Mouse (Mus musculus) thymus, postnatal 14 days (tissue): ENCODE results near the gene Jph2.

ENCODE experiments used
- DNase-seq: peaks from one replicate; pipeline ENCODE4 v3.0.0; 2021

The Jph2 gene

DNA sequence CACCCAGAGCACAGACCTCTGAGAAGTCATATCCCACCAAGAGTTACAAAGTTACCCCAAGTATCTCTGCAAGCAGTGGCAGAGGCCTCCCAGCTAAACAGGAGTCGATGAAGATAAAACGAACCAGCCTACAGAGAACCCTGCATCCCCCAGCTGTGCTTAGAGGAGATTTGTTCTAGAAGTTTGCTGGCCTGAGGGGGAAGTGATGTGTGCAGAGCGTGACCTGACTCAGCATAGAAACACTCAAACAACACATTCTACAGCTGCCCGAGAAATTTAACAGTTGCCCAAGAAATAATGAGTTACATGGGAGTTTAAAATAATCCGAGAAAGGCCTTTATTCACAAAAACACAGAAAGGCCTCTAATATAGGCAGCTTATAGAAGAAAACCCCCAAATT is 39.1 kb downstream of the Jph2 start:
- no peak for DNase-seq

DNA sequence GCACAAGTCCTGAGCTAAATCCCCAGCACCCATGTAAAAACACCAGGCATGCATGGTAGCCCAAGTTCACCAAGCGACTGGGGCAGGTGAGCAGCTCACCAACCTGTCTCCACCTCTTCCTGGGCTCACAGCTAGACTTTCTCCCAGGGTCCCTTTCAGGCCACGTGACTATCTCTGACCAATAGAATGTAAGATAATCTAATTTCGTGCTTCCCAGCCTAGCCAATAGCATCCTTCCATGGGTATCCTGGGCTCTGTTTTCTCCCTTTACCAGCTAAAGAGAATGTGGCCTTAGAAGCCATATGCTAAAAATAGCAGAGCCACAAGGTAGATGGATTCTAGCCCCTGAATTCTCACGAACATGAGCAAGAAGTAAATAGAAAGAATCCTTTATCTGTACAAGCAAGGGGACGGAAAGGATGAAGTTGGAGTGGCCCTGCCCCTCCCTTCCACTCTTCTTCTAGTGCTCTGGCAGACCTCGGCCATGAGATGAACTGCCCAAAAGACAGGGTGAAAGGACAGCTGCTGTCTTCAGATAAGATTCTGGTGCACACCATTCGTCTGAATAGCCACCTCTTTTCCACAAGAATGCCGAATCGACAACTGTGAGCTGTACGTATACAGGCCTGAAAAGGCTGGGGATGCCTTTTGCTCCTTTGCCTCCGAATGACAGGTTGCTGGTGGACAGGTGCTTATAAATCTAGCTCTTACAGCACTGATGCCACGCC is 41.5 kb downstream of the Jph2 start:
- no peak for DNase-seq

DNA sequence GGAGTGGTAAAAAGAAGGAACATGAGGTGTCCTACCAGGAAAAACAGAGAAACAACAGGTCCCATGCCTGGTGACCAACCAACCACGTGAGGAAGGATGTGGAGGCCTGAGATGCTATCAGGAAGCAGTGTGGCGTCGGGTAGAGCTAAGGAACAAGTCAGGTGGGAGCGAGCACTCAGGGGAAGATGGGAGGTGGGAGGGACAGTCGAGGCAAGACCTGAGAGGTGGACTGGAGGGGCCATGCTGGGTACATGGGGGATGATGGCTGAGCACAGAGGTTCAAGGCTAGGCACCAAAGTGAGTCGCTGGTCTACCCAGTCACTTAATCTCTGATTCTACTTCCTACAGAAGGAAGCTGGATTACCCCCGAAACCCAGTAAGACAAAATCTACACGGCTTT is 42.1 kb downstream of the Jph2 start:
- DNase-seq: no peak

DNA sequence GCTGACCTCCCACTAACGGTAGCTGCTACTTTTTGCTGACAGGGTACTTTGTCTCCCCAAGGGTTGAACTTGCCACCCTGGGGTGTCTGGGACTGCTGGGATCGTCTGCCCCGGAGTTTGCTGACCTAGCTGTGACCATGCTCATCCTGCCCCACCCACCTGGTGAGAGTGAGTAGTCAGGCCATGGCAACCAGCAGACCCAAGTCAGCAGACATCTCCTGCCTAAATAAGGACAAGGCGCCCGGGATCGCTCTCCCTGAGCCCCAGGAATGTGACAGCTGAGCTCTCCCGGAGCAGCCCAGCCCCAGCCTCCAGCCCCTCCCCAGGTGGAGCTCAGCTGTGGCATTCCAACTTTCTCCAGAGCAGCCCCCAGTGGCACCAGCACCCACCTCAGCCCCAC is 44.1 kb downstream of the Jph2 start:
- DNase-seq: no peak

DNA sequence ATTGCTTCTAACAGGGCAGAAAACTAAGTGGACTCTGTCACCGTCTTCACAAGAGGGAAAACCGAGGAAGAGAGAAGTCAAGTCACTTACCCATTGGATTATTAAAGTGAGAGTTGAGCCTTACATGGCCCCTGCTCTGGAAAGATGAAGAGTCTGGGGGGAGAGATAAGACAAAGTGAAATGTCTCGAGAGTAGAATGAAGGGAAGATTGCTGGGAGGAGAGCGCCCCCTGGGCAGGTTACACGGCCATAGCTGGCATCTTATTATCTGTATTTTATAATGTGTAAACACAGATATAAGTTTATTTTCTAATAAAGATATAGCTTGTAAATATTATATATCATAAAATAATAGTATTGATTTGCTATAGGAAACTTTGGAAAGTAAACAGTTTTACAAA is 47.4 kb downstream of the Jph2 start:
- DNase-seq: no peak

DNA sequence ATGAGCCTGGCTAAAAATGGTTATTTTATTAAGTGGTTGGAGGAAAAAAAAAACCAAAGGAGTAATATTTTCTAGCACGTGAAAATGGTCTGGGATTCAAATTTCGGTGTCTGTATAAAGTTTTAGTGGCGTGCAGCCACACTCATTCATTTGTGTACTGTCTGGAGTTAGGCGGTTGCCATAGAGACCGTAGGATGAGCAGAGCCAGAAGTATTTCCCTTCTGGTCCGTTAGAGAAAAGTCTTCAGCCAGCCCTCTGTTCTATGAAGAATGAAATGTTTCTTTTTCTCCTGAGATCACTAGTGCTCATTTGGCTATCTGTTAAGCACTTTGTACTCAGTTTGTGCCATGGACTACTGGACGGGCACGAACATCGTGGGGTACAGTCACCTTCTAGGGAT is 48.4 kb downstream of the Jph2 start:
- DNase-seq: no peak

DNA sequence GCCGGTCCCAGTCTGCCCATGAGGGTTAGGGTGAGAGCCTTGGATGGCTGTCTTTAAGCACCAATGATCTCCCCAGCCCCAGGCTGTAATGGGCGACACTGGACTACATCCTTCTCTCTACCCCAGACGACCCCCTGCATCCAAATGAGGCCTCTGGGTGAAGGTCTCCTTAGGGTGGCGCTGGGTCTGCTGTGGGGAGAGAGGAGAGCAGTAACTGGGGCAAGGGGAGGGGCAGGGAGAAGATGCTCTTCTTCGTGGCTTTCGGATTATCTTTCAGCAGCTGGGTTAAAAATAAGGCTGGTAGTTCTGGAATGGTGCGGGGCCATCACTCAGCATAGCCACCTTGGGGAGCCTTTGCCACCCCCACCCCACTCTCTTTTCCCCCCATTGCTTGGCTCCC is 49.1 kb downstream of the Jph2 start:
- no peak for DNase-seq

DNA sequence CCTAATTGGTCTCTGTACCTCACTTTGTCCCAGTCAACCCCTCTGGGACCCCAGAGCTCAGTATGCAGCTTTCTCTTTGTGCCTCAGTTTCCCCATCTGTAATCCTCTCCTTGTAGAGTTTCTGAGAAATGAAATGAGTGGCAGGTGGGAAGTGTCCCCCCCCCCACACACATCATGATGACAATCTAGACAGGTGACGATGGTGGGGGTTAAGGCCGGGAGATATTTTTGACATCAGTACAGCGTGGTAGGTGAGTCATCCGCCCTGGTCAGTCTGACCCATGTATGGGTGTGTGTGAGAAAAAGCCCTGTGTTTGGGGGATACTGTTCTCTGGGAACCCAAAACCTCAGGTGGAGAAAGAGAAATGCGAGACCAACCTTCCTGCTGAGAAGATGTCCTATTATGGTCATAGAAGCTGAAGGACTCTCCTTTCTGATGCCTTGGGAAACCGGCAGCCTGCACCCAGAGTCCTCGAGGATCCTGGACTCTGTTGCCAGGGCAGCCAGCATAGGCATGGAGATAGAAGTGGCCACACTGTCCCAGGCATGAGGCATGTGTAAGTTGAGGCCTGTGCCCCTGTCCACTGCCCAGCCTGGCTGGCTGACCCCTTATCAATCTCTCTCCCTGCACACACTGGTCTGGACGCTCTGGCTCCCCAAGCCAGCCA is 50.1 kb downstream of the Jph2 start:
- no peak for DNase-seq

DNA sequence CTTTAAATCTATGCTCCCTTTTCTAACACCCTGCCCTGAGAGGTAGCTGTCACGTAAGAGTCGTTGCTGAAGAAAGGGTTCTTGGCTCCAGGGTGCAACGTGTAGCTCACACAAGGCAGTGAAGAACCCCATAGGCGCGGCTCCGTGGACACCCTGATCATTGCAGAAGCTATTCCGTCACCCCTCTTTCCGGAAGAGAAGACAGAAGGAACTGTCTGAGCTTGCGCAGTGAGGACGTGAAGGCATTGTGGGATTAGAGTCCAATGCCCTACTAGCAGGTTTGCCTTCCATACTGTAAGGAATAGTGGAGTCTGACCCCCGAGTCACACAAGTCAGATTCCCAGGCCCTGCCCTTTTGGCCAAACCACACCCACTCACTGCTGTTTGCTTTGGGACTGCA is 51.3 kb downstream of the Jph2 start:
- no peak for DNase-seq

DNA sequence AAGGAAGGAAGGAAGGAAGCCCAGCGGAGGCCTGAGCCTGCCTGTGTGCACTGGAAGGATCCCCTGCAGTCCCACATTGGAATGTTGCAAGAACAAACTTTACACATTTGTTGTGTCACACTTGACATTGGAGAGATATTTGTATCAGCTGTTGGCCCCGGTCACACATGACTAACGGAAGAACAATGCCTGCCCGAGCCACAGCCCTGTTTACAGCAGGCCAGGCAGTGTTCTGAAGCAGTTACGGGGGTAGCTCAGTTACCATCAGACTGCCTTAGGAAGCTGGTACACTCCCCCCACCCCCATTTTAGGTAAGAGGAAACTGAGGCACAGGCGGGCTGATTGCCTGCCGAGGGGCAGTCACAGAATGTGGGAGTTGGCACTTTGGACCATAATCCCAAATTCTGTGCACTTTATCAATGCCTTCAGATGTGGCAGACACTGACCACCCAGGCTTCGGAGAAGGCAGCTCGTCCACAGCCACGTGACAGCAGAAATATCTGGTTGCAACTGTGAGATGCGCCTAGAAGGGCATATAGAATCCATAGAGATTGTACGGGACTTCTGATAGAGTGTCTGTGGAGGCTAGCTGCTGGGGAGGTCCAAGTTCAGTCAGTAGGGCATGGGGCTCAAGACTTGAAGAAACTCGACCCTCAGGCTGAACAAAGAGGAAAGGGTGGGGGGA is 52.7 kb downstream of the Jph2 start:
- no peak for DNase-seq

DNA sequence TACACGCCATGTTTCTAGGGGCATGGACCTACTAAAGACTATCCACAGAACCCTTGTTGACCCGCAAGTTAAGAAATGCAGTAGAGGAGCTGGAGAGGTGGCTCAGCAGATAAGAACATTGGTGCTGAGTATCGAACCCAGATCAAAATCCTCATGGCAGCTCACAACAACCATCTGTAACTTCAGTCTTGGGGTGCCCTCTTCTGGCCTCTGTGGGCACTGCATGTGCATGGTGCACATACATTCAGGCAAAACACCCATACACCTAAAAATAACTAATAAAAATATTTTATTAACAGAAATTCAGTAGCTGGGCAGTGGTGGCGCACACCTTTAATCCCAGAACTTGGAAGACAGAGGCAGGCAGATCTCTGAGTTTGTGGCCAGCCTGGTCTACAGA is 54.1 kb downstream of the Jph2 start:
- DNase-seq: peak; percentile 57

DNA sequence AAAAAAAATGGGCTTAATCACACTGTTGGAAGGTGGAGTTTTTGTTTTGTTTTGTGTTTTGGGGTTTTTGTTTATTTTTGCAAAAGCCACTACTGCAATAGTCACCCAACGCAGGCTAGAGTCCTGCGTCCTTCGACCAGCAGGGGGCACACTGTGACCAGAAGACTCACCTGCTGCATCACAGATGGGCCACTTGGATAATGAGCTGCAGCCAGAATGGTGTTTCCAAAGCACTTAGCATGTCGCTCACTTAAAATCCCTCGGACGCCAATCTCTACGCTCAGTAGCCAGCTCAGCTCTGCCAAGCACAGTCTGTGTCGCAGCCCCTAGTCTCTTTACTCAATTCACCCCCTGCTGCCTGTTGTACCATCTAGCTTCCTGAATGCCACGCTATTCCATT is 57.5 kb downstream of the Jph2 start:
- DNase-seq: peak; percentile 54

DNA sequence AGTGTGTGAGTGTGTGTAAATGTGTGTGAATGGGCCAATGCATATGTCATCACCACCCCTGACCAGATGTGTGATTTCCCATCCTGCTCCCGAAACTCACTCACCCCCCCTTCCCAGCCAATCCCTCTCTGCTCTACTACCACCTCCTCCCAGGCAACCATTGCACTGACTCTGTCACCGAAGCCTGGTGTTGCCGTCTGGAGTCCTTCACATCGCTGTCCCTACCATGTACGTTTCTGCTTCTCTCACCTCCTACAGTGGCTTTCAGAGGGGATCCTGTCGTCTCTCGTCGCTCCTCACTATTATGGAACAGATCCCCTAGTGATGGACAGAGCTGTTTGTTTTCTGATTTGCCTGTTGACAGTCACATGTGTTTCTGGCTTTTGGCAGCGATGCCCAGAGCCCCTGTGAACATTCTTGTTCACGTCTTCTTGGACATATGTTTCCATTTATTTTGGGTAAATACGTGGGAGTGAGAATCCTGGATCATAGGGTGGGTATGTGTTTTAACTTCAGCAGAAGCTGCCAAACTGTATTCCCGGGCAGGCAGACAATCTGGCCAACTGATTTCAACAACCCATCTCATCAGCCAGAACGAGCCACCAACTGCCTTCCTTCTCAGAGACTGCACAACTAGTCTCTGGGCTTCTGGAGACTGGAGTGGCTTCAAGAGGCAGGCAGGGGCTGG is 65.3 kb downstream of the Jph2 start:
- DNase-seq: no peak

DNA sequence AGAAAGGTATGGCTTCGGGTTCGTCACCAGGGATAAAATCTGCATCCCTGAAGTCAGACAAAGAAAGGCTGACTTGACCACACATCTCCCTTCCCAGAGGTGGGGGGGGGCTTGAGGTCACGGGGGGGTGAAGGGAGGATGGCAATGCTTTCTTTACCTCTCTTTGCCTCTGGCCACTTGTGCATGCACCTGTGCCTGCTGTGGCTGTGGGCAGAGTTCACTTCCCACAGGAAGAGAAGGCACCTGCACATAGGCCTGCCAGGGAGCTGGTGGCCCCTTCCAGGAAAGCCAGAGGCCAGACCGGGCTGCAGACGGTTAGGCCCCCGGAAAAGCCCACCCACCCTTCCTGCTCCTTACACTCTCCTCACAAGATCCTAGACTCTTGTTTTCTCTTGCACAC is 66.4 kb downstream of the Jph2 start:
- no peak for DNase-seq

DNA sequence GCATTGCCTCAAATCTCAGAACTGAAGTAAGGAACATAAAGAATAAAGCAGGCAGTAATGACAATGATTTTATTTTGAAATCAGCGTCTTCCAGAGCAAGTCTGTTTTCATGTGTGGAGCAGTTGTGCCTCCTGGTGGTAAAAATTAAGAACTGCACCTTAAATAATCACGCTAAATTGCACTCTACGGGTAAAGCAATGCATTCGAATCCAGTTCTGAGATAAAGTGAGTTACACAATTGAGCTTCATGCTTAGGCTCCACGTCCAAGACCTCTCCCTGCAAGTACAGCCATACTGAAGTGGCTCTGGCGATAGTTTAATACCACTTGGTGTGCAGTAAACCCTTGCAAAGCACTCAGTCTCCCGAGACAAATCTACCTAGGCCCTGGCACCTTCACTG is 67.1 kb downstream of the Jph2 start:
- peak; percentile 50 for DNase-seq

DNA sequence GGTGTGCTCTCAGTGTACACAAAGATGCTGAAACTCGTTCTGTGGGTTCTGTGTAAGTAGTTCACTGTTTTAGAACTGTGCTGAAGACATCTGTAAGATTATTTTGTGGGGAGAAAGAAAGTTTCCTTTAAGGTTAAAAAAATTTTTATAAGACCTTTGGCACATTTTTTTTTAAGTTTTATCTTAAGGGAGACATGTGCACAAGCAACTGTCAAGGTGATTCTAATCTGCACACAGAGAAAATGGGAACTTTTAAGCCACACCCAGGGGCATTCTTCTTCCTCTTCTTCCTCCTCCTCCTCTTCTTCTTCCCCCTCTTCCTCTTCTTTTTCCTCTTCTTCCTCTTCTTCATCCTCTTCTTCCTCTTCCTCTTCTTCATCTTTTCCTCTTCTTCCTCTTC is 74.6 kb downstream of the Jph2 start:
- no peak for DNase-seq

DNA sequence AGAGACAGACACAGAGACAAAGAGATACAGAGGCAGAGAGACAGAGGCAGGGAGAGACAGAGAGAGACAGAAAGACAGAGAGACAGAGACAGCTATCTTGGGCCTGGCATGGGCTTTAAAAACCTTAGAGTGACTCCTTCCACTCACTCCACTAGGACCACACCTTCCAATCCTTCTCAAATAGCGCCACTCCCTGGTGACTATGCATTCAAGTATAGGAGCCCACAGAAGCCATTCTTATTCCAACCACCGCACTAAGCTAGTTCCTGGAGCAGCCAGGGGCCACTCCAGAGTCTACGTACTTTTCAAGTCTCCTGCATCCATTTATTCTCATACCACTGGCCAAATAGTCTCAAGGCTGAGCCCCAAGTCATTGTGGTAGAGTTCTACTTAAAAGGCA is 79.0 kb downstream of the Jph2 start:
- no peak for DNase-seq

DNA sequence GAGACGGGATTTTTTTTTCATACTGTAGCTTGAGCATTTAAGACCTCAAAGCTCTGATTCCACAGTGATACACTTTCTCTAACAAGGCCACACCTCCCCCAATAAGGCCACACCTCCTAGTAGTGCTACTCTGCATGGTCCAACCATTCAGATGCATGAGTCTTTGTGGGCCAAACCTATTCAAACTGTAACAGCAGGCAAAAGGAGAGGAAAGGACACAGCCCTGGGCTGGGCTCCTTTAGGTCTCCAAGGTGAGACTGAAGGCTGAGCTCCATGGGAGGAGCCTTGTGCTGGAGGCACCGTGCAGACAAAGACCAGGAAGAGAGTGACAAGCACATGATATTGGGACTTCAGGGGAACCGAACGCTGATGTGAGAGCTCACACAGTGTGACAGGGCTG is 80.5 kb downstream of the Jph2 start:
- no peak for DNase-seq

DNA sequence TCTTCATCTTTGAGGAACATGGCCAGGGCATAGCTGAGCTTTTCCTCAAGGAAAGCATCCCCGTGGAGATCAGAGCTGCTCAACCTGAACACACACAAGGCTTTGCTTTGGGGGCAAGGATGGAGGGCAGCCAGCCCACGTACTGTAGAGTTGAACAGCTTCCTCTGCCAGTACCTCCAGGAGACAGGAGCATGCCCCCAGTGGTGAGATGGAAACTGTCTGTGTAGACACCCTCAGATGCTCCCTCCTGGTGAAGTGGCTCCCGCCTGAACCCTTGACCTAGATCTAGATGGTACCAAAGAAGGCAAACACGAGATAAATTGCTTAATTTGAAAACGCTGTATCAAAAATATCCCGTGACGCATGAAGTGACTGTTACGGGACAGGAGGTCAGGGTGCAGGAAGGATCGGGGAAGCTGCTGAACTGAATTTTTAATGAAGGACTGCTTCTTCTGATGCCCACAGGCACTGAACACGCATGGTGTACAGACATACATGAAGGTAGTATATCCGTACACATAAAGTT is 87.6 kb downstream of the Jph2 start:
- DNase-seq: peak; percentile 32

DNA sequence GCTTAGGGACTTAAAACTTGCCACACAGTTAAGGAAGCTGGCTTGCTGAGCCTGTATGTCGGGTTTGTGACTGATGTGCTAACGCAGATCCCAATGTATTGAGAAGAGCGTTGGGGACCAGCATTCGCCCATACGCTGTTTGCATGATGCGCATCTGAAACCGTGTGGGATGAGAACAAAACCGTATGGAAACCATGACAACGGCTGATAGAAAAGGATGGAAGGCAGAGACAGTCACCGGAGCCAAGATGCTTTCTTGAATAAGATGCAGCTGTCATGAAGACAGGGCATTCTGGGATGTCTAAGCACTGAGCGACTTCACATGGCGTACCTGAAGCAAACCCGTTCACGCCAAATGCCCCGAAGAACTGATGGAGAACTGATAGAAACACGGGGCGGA is 88.4 kb downstream of the Jph2 start:
- DNase-seq: no peak

DNA sequence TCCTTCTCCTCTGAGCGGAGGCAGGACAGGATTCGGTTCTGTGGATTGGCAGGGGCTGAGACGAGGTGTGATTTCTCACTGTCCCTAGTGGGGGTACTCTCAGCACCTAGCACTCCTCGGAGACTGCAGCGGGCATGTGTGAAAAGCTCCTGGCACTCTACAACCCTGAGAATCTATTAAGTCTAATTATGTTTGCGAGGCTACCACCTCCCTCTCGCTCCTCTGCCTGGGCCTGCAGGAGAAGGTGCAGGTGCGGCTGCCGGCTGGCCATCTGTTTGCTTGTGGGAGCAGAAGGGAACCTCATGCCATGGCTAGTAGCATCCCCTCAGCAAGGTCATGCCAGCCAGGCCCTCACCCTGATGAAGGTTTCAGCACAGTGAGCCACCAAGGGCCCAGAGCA is 94.8 kb downstream of the Jph2 start:
- no peak for DNase-seq

DNA sequence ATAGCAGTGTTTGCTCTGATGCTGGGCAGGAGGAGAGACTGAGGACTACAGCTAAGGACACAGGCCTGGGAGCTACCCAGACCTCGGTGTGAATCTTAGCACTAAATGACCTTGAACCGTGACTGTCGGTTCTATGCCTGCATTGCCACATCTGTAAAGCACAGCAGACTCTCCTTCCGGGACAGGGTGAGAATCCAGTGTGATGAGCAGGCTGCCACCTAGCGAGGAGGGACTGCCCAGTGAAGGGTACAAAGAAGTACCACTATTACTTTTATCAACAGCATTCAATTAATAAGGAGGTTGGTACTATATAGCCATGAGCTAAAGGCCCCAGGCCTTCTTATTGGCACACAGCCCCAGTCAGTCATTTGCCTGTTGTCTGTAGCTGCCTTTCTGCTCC is 96.2 kb downstream of the Jph2 start:
- no peak for DNase-seq
